Mouse (Mus musculus) E14TG2a.4 (cell line): ENCODE data around the gene Ccs.

Source experiments
- CTCF ChIP-seq: conservative IDR thresholded peaks from 2 replicates; pipeline ENCODE4 v1.5.1; 2014; ENCODE audit warnings: low read length
- POU5F1 ChIP-seq: IDR thresholded peaks from 2 replicates; pipeline ENCODE4 v1.6.1; 2014; ENCODE audit warnings: low read length, borderline replicate concordance

GRCm38 (mm10) chr19:4802691-4803091, 36.4 kb downstream of the Ccs start:
- TF ChIP-seq CTCF = no peak
- no peak for TF ChIP-seq POU5F1
